Mouse (Mus musculus) liver, embryonic 18 days (tissue): ENCODE results near the gene Olfr1186. TPM values are rescaled to one million over a fixed set of nuclear protein-coding genes. Genes with fewer than 3 reads are reported as not detected.

Experiments used
- polyA plus RNA-seq: library from polyadenylated mRNA; depleted of rRNA; stranded (reverse); fragments of >200 nt; gene quantifications from 2 replicates; pipeline ENCODE4 v1.2.3, GENCODE M21; 2012; rRNA removed

Gene Olfr1186
- not detected in 2 replicates for polyA plus RNA-seq

DNA sequence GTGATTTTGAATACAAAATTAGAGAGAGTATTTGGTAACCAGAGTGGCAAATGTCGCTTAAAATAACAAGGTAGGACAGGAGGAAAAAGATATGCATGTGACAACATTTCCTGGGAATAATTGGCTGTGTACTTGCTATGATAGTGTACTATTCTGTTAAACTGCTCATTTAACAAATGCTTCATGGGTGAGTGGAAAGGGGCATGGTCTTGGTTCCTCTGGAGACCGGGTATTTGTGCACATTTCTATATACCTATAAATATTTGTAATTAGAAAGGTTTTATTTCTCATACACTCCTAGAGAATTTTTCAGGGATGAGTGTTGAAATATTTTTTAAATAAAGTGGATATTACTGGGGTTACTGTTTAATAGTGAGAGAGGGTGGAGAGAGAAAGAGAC is at the start of gene Olfr1186:
TSS of gene Olfr1186 (plus strand) at position 301 of the 400 bp plus-strand sequence.

DNA sequence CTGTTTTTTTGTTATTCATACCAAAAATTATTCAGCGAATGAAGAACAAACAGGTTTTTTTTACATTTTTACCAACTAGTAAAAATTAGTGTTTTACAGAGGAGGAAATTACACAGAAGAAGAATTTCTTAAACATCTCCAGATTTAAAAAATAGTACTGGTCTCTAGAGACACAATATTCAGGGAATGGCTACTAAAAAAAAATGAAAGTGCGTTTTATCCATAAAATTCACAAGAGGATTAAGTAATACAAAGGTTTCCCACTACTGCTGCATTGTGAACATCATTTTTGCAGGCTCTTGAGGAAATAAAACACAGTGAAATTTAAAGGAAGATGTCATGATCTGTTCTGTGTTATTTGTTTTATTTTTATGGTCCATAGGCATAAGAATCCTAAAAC is 35.1 kb upstream of the Olfr1186 start, which contains the start of gene Olfr1184:
TSS of gene Olfr1184 (plus strand) at position 301 of the 400 bp plus-strand sequence.

DNA sequence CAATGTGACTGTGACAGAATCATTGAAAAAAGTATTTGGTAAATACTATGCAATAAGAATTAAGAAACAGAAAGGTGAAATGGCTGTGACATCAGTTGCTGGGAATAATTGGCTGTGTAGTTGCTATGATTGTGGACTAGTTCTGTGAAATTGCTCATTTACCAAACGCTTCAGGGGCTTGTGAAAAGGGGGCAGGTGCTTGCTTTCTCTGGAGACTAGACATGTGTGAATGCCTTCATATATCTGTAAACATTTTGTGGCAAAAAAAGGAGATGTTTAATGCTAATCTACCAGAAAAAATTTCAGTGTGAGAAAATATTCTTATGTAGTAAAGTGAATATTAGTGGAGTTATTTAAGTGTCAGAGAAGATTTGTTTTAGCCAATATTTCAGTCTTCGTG is 25.3 kb upstream of the Olfr1186 start, which contains the start of gene Olfr1185-ps1:
TSS of gene Olfr1185-ps1 (plus strand) at position 301 of the 400 bp plus-strand sequence.

DNA sequence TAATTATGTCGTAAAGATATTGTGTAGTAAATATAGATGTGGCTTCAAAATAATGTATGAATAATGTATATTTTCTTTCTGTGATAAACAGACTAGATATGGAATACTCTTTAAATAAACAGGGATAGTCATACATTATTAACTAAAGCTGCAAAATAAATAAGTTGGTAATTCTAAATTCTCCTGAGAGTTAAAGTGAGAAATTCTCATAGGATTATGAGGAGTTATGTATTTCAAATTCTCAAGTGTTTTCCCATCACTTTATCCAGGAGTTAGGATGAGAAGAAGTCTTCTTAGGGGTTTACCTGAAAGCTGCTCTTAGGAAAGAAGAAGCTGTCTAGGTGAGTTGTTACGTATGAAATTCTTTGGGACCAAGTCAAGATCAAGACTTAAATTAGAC is 38.3 kb downstream of the Olfr1186 start, which contains the start of gene Olfr1188:
TSS of gene Olfr1188 (plus strand) at position 301 of the 400 bp plus-strand sequence.

Other genes starting within 250 kb of the Olfr1186 start
- gene Olfr1173, start 238.7 kb upstream of the Olfr1186 start, polyA plus RNA-seq = not detected in 2 replicates
- not detected in 2 replicates for gene Olfr1174-ps, start 203.4 kb upstream of the Olfr1186 start, polyA plus RNA-seq
- not detected in 2 replicates for gene Olfr1175-ps, start 191.3 kb upstream of the Olfr1186 start, polyA plus RNA-seq
- gene Olfr1176, start 181.8 kb upstream of the Olfr1186 start, polyA plus RNA-seq = not detected in 2 replicates
- not detected in 2 replicates for gene Olfr1177-ps, start 172.1 kb upstream of the Olfr1186 start, polyA plus RNA-seq
- not detected in 2 replicates for gene Olfr1178, start 131.5 kb upstream of the Olfr1186 start, polyA plus RNA-seq
- gene Olfr1179, start 112.1 kb upstream of the Olfr1186 start, polyA plus RNA-seq = not detected in 2 replicates
- gene Olfr1180, start 99.4 kb upstream of the Olfr1186 start, polyA plus RNA-seq = not detected in 2 replicates
- not detected in 2 replicates for gene Olfr1181, start 92.4 kb upstream of the Olfr1186 start, polyA plus RNA-seq
- not detected in 2 replicates for gene Gm13757, start 69.4 kb upstream of the Olfr1186 start, polyA plus RNA-seq
- gene Olfr1183, start 63.7 kb upstream of the Olfr1186 start, polyA plus RNA-seq = not detected in 2 replicates
- not detected in 2 replicates for gene Olfr1184, start 35.0 kb upstream of the Olfr1186 start, polyA plus RNA-seq
- not detected in 2 replicates for gene Olfr1185-ps1, start 25.2 kb upstream of the Olfr1186 start, polyA plus RNA-seq
- gene Olfr1188, start 38.4 kb downstream of the Olfr1186 start, polyA plus RNA-seq = not detected in 2 replicates
- gene Olfr1189, start 67.9 kb downstream of the Olfr1186 start, polyA plus RNA-seq = not detected in 2 replicates
- gene Olfr1191-ps1, start 122.0 kb downstream of the Olfr1186 start, polyA plus RNA-seq = not detected in 2 replicates
- not detected in 2 replicates for gene Olfr1192-ps1, start 130.0 kb downstream of the Olfr1186 start, polyA plus RNA-seq
- gene Olfr1193, start 157.1 kb downstream of the Olfr1186 start, polyA plus RNA-seq = not detected in 2 replicates
- not detected in 2 replicates for gene Olfr1195, start 170.6 kb downstream of the Olfr1186 start, polyA plus RNA-seq
- gene Olfr1196, start 186.0 kb downstream of the Olfr1186 start, polyA plus RNA-seq = not detected in 2 replicates
- not detected in 2 replicates for gene Olfr1197, start 213.8 kb downstream of the Olfr1186 start, polyA plus RNA-seq
- not detected in 2 replicates for gene Olfr1198, start 232.8 kb downstream of the Olfr1186 start, polyA plus RNA-seq
- gene Olfr1199, start 241.9 kb downstream of the Olfr1186 start, polyA plus RNA-seq = not detected in 2 replicates